Mouse (Mus musculus) midbrain, embryonic 14.5 days (tissue): ENCODE results near the gene Gm29666. TPM values are rescaled to one million over a fixed set of nuclear protein-coding genes. Genes with fewer than 3 reads are reported as not detected.

Experiments
- microRNA-seq: library from miRNA; unstranded; fragments of <30 nt; microRNA quantifications from one replicate; pipeline ENCODE4, GENCODE M21; 2016
- polyA plus RNA-seq: library from polyadenylated mRNA; unstranded; fragments of >200 nt; fragmentation: Nextera tagmentation; extraction: Ambion mirVana; gene quantifications from 2 replicates; pipeline ENCODE4 v1.2.1, GENCODE M21; 2014

Gm29666 gene
- polyA plus RNA-seq, 1 experiment from 2014 or later: 0.46 TPM

Small RNAs within 50 kb of the gene (microRNA-seq; reads per million reads assigned to microRNA genes)
- 69.7 reads per million, percentile 51 among the genes with 10 or more reads in this experiment for gene Mir1249

Other genes starting within 250 kb of the Gm29666 start
- 0.46 TPM in 1 of 2 replicates, not detected in the other for gene Arhgap8, start 200.0 kb downstream of the Gm29666 start, polyA plus RNA-seq
- gene Phf21b, start 64.0 kb downstream of the Gm29666 start, polyA plus RNA-seq: 21.7 and 27.4 TPM in 2 replicates
- gene Nup50, start 3.4 kb upstream of the Gm29666 start, polyA plus RNA-seq: 19.4 and 28.7 TPM in 2 replicates
- gene 5031439G07Rik, start 68.5 kb upstream of the Gm29666 start, polyA plus RNA-seq: 22.0 and 23.2 TPM in 2 replicates
- 0.33 and 0.40 TPM in 2 replicates for gene Upk3a, start 97.1 kb upstream of the Gm29666 start, polyA plus RNA-seq
- gene Fam118a, start 108.9 kb upstream of the Gm29666 start, polyA plus RNA-seq: 24.1 and 28.0 TPM in 2 replicates
- gene Smc1b, start 211.9 kb upstream of the Gm29666 start, polyA plus RNA-seq: 0.12 and 0.55 TPM in 2 replicates
- gene Ribc2, start 212.0 kb upstream of the Gm29666 start, polyA plus RNA-seq: 0.63 and 1.3 TPM in 2 replicates